Mouse (Mus musculus): ENCODE data around the gene Kdr. TPM values are rescaled to one million over a fixed set of nuclear protein-coding genes. Genes with fewer than 3 reads are reported as not detected.

Gene Kdr
- total RNA-seq, 2 experiments from 2014 or later: 4.6 to 6.2 TPM

DNA sequence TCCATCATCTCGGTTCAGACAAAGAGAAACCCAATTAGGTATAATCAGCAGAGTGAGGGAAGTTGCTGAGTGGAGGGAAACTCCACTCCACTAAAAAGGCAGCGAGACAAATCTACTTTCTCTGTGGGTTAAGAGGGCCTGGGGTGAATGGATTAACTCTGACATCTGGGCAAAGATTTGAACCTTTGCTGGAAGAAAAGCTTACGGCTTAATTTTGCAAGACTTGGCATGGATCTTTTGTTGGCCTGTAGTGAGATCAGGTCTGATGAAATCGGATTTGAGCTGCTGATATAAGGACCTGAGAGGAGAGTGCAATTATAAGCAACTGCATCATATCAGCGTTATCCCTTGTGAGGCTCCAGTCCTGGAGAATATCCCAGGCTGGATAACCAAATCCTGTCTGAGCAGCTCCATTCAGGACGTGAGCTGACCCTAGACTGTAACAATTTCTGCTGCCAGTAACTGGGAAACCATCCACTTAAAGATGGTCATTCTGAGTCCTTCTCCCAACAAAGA is 85.2 kb downstream of the Kdr start:
- Histone ChIP-seq H3K27ac (no peak overlapping the region), H3K4me3 (no peak overlapping the region)
- TF ChIP-seq CTCF (IDR thresholded peaks at IDR 0.05): no peak
- intact Hi-C loops (cut with DNase I): no loop called here
- no peak for DNase-seq (ENCODE audit: extremely low spot score in 1 of 2, low spot score in 2 of 2)

Small RNAs within 50 kb of the gene (microRNA-seq; reads per million reads assigned to microRNA genes)
- gene Gm25374: 0 reads per million in 2 experiments

Other genes starting within 250 kb of the Kdr start
- gene Srd5a3, start 161.8 kb upstream of the Kdr start, total RNA-seq (2021): 10 to 100 TPM; 19.8 to 21.8 TPM
- 10 to 100 TPM; 32.2 to 32.5 TPM for gene Tmem165, start 205.4 kb upstream of the Kdr start, total RNA-seq (2021)